Mouse (Mus musculus): ENCODE measurements around the gene Igfn1.

DNA sequence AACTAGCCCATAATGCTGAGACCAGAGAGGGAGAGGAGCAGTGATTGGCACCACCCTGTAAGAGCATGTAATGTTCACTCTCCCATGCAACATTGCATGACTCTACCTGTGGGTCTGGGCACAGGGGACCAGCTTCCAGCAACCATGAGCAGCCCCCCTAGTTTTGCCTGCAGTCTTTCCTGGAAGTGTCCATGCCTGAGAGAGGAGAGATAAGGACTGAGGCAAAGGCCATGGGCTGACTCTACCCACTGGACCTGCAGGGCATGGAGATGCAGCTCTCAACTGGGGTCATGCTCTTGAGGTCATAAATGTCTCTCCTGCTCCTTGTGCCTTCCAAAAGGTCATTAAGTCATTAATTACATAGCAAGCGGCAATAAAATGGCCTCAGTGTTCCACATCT is 70.1 kb downstream of the Igfn1 start:
- TF ChIP-seq CTCF (IDR thresholded peaks at IDR 0.05; ENCODE audit: control insufficient read depth, insufficient read depth, insufficient replicate concordance, low read depth, low read length) (no peak), POLR2A (IDR thresholded peaks at IDR 0.05; ENCODE audit: control insufficient read depth, low read depth, low read length) (no peak)

All from testis, adult 2 months (tissue).